Mouse (Mus musculus): ENCODE measurements around the gene Efhc1.

DNA sequence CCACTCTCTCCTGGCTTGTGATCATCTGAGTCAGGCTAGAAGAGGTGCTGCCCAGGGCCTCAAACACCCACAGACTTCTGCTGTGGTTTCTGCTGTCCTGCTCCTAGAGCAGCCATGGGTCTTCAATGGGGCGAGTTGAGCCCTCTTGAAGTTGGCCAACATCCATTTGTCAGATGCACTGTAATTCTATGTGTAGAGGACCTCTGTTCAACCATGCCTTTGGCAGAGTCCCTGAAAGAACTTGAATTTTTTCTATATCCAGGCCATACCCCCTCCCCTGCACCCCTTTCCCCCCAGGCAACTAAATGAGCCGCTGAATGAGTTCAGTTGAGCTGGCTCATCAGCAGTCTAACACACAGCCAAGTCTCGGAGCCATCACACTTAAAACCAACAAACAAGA, 88.1 kb downstream of the Efhc1 start:
- TF ChIP-seq CTCF (IDR thresholded peaks at IDR 0.05; ENCODE audit: extremely low read depth, insufficient read depth, low read length) (no peak), POLR2A (IDR thresholded peaks at IDR 0.05; ENCODE audit: extremely low read depth, insufficient read depth, low read length) (no peak)

Data from cortical plate, adult 2 months (tissue).